Mouse (Mus musculus) adrenal gland, postnatal 4 days (tissue): ENCODE data around the gene Telo2. TPM values are rescaled to one million over a fixed set of nuclear protein-coding genes. Genes with fewer than 3 reads are reported as not detected.

ENCODE experiments used
- DNase-seq, 2 experiments: peaks; one replicate each; pipeline ENCODE4 v3.0.0; 2021 to 2022; ENCODE audit warnings: low spot score in 2 of 2, mixed read lengths in 2 of 2
- total RNA-seq, 2 experiments: library from RNA; stranded (reverse); gene quantifications; 2 replicates each; pipeline ENCODE4 v1.2.3; 2021

Gene Telo2
- total RNA-seq, 2 experiments from 2014 or later: 30.3 to 35.1 TPM

DNA sequence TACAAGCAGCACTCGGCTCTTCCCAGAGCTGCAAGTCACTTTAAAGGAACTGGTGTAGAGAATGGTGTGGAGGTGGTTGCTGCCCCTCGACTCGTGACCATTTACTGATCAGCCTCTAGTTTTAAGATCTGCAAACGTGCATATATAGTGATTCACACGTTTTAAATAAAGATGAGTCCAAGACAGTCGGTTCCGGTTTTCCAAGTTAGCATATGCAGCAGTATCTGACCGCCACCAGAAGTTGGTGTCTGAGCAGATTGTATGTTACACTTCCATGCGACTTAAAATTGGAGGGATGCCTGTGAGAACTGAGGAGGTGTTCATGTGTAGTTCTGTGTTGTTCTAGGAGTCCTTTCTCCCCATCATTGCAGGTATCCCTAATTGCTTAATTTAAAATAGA is 62.5 kb downstream of the Telo2 start:
- no peak for DNase-seq

Other genes starting within 250 kb of the Telo2 start
- gene Igfals, start 250.0 kb downstream of the Telo2 start, total RNA-seq: 1 to 10 TPM; 2.0 to 7.4 TPM
- 10 to 100 TPM; 51.9 to 55.3 TPM for gene Nubp2, start 229.6 kb downstream of the Telo2 start, total RNA-seq
- gene Spsb3, start 229.3 kb downstream of the Telo2 start, total RNA-seq: 10 to 100 TPM; 35.5 to 37.8 TPM
- 10 to 100 TPM; 63.5 to 66.9 TPM for gene Eme2, start 220.9 kb downstream of the Telo2 start, total RNA-seq
- 100 to 1,000 TPM; 135 to 137 TPM for gene Mrps34, start 220.9 kb downstream of the Telo2 start, total RNA-seq
- 10 to 100 TPM; 73.7 to 76.7 TPM for gene Nme3, start 219.5 kb downstream of the Telo2 start, total RNA-seq
- 100 to 1,000 TPM; 150 to 153 TPM for gene Mapk8ip3, start 179.0 kb downstream of the Telo2 start, total RNA-seq
- 10 to 100 TPM; 58.7 to 65.9 TPM for gene Jpt2, start 155.3 kb downstream of the Telo2 start, total RNA-seq
- 10 to 100 TPM; 26.3 to 31.8 TPM for gene Cramp1l, start 100.2 kb downstream of the Telo2 start, total RNA-seq
- gene Ift140, start 99.9 kb downstream of the Telo2 start, total RNA-seq: 10 to 100 TPM; 25.7 to 34.2 TPM
- gene Tmem204, start 32.4 kb downstream of the Telo2 start, total RNA-seq: 10 to 100 TPM; 25.5 to 26.4 TPM
- gene Ptx4, start 4.8 kb upstream of the Telo2 start, total RNA-seq: under 1 TPM; 0.36 to 0.76 TPM
- gene Clcn7, start 17.4 kb upstream of the Telo2 start, total RNA-seq: 10 to 100 TPM; 34.6 to 38.6 TPM
- gene Ccdc154, start 46.5 kb upstream of the Telo2 start, total RNA-seq: under 1 TPM; 0.20 to 0.25 TPM
- under 1 TPM; 0.45 to 0.48 TPM for gene Gm38655, start 59.5 kb upstream of the Telo2 start, total RNA-seq
- 10 to 100 TPM; 17.7 to 18.3 TPM for gene BC003965, start 68.6 kb upstream of the Telo2 start, total RNA-seq
- gene Unkl, start 72.4 kb upstream of the Telo2 start, total RNA-seq: 10 to 100 TPM; 20.8 to 21.6 TPM
- gene Gnptg, start 124.2 kb upstream of the Telo2 start, total RNA-seq: 10 to 100 TPM; 39.0 to 40.6 TPM
- 10 to 100 TPM; 35.6 to 36.5 TPM for gene Tsr3, start 124.2 kb upstream of the Telo2 start, total RNA-seq
- 10 to 100 TPM; 24.4 to 30.7 TPM for gene Baiap3, start 140.4 kb upstream of the Telo2 start, total RNA-seq
- gene Ube2i, start 158.7 kb upstream of the Telo2 start, total RNA-seq: 100 to 1,000 TPM; 371 to 391 TPM
- 1 to 10 TPM; 2.4 to 4.6 TPM for gene Prss34, start 182.4 kb upstream of the Telo2 start, total RNA-seq
- not detected for gene Prss28, start 192.7 kb upstream of the Telo2 start, total RNA-seq
- not detected for gene Prss29, start 202.7 kb upstream of the Telo2 start, total RNA-seq
- gene Tpsab1, start 229.6 kb upstream of the Telo2 start, total RNA-seq: 1 to 10 TPM; 3.3 to 6.7 TPM